Comparison of ENCODE assay signal across 22 mouse cellular contexts in the genomic region with DNA sequence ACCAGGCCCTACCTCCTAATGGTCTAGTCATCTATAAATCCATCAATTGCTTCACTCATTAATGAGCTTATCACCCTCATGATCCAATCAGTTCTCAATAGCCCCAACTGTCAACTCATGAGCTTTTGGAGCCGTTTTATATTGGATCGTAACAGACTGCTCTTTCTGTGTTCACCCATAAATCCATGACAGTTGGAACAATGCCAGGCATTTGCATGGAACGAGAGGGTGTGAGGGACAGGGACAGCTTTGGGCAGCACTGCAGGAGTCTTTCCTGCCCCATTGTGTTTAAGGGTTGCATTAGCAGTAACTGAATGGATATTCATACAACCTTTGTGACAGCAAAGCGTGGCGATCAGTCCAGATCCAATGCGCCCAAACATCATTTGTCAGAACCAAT. TPM values are rescaled to one million over a fixed set of nuclear protein-coding genes. Genes with fewer than 3 reads are reported as not detected.
A peak's percentile ranks its signal among the peaks of the same experiment; 100 is the strongest.
DNase-seq lines count a peak whose midpoint lies in the region; ATAC-seq and TF ChIP-seq lines count a peak whose summit lies in the region.
"Had no signal": no experiment of that assay in that cellular context is flagged by ENCODE, and none has a peak within 500 bp of the region (broad histone marks: within the 10 kb centered on the region; RNA-seq: fewer than 3 reads in every experiment).

No protein-coding gene starts in this region.

- no peak for TF ChIP-seq CTCF in heart, adult 2 months (IDR thresholded peaks at IDR 0.05)

- no peak overlapping the region for H3K4me2 ChIP-seq in forebrain, embryonic 14.5 days (ENCODE audit: low read length)
- H3K4me2 ChIP-seq in forebrain, embryonic 11.5 days (ENCODE audit: low read depth, low read length, severe bottlenecking) = no peak overlapping the region
- H3K4me2 ChIP-seq in midbrain, embryonic 12.5 days (replicated peaks) = no peak overlapping the region
- no peak overlapping the region for H3K4me2 ChIP-seq in midbrain, embryonic 15.5 days
- H3K4me2 ChIP-seq in neural tube, embryonic 14.5 days (ENCODE audit: low read depth, low read length) = no peak overlapping the region
- H3K4me2 ChIP-seq: embryonic facial prominence, embryonic 15.5 days; forebrain, embryonic 15.5 days; heart, embryonic 15.5 days; hindbrain, embryonic 15.5 days; limb, embryonic 12.5 days; liver, embryonic 13.5 days had no signal

- WGBS in forebrain, embryonic 14.5 days = 11% methylated on average over 6 of the region's 6 CpGs
- WGBS in forebrain, embryonic 11.5 days = 46% methylated on average over 6 of the region's 6 CpGs
- 33% methylated on average over 6 of the region's 6 CpGs for WGBS in midbrain, embryonic 12.5 days
- 32% methylated on average over 6 of the region's 6 CpGs for WGBS in midbrain, embryonic 15.5 days
- 11% methylated on average over 6 of the region's 6 CpGs for WGBS in neural tube, embryonic 14.5 days
- WGBS in heart, adult 2 months = 62% methylated on average over 6 of the region's 6 CpGs

- no peak overlapping the region for H3K9ac ChIP-seq in forebrain, embryonic 14.5 days (ENCODE audit: low read length)
- no peak overlapping the region for H3K9ac ChIP-seq in forebrain, embryonic 11.5 days (ENCODE audit: low read length)
- H3K9ac ChIP-seq in midbrain, embryonic 12.5 days (replicated peaks) = no peak overlapping the region
- H3K9ac ChIP-seq in midbrain, embryonic 15.5 days = no peak overlapping the region
- no peak overlapping the region for H3K9ac ChIP-seq in neural tube, embryonic 14.5 days (replicated peaks; ENCODE audit: low read depth, low read length)
- no peak overlapping the region for H3K9ac ChIP-seq in heart, adult 2 months (ENCODE audit: low read depth, low read length)
- H3K9ac ChIP-seq: embryonic facial prominence, embryonic 15.5 days; forebrain, embryonic 15.5 days; heart, embryonic 15.5 days; hindbrain, embryonic 15.5 days; limb, embryonic 12.5 days; liver, embryonic 13.5 days had no signal

- H3K27me3 ChIP-seq in forebrain, embryonic 14.5 days (replicated peaks; ENCODE audit: control insufficient read depth, insufficient read depth, low read length) = no peaks in the 10 kb centered on the region
- no peaks in the 10 kb centered on the region for H3K27me3 ChIP-seq in forebrain, embryonic 11.5 days (ENCODE audit: control insufficient read depth, insufficient read depth, low read length)
- peaks cover 5% of the 10 kb centered on the region for H3K27me3 ChIP-seq in midbrain, embryonic 12.5 days
- no peaks in the 10 kb centered on the region for H3K27me3 ChIP-seq in midbrain, embryonic 15.5 days (replicated peaks)
- no peaks in the 10 kb centered on the region for H3K27me3 ChIP-seq in neural tube, embryonic 14.5 days (ENCODE audit: control insufficient read depth, insufficient read depth, low read length)
- no peaks in the 10 kb centered on the region for H3K27me3 ChIP-seq in heart, adult 2 months (ENCODE audit: control insufficient read depth, insufficient read depth, low read length)
- H3K27me3 ChIP-seq: embryonic facial prominence, embryonic 15.5 days; forebrain, embryonic 15.5 days; heart, embryonic 15.5 days; hindbrain, embryonic 15.5 days; limb, embryonic 12.5 days; liver, embryonic 13.5 days; Patski had no signal

- H3K79me2 ChIP-seq in heart, adult 2 months (replicated peaks; ENCODE audit: control insufficient read depth, insufficient read depth, low read length) = no peaks in the 10 kb centered on the region

- no peaks in the 10 kb centered on the region for H3K36me3 ChIP-seq in forebrain, embryonic 14.5 days (ENCODE audit: control insufficient read depth, insufficient read depth, low read length)
- H3K36me3 ChIP-seq in forebrain, embryonic 11.5 days (ENCODE audit: control insufficient read depth, insufficient read depth, low read length) = no peaks in the 10 kb centered on the region
- H3K36me3 ChIP-seq in midbrain, embryonic 12.5 days = no peaks in the 10 kb centered on the region; the same call in 1 of the 2 replicates
- H3K36me3 ChIP-seq in midbrain, embryonic 15.5 days (replicated peaks) = no peaks in the 10 kb centered on the region
- H3K36me3 ChIP-seq in neural tube, embryonic 14.5 days (ENCODE audit: control insufficient read depth, insufficient read depth, low read length) = no peaks in the 10 kb centered on the region
- no peaks in the 10 kb centered on the region for H3K36me3 ChIP-seq in heart, adult 2 months (ENCODE audit: control insufficient read depth, insufficient read depth, low read length)
- H3K36me3 ChIP-seq: embryonic facial prominence, embryonic 15.5 days; forebrain, embryonic 15.5 days; heart, embryonic 15.5 days; hindbrain, embryonic 15.5 days; liver, embryonic 13.5 days had no signal

- H3K4me3 ChIP-seq in forebrain, embryonic 14.5 days (ENCODE audit: low read depth, low read length) = no peak overlapping the region
- H3K4me3 ChIP-seq in forebrain, embryonic 11.5 days (ENCODE audit: low read depth, low read length) = no peak overlapping the region
- H3K4me3 ChIP-seq in midbrain, embryonic 12.5 days = no peak overlapping the region
- no peak overlapping the region for H3K4me3 ChIP-seq in midbrain, embryonic 15.5 days
- no peak overlapping the region for H3K4me3 ChIP-seq in neural tube, embryonic 14.5 days (ENCODE audit: low read depth, low read length)
- H3K4me3 ChIP-seq in heart, adult 2 months = no peak overlapping the region
- H3K4me3 ChIP-seq: embryonic facial prominence, embryonic 15.5 days; forebrain, embryonic 15.5 days; heart, embryonic 15.5 days; hindbrain, embryonic 15.5 days; limb, embryonic 12.5 days; liver, embryonic 13.5 days had no signal

- ATAC-seq in forebrain, embryonic 14.5 days = no peak
- ATAC-seq in forebrain, embryonic 11.5 days (replicated peaks; ENCODE audit: low FRiP score) = no peak
- peak; percentile 41; the same call in 1 of the 2 replicates for ATAC-seq in midbrain, embryonic 12.5 days (ENCODE audit: low FRiP score, low read depth)
- ATAC-seq in midbrain, embryonic 15.5 days (replicated peaks) = no peak
- ATAC-seq in neural tube, embryonic 14.5 days (ENCODE audit: low read depth) = peak; percentile 77
- ATAC-seq: activated CD4-positive, CD25-positive, alpha-beta regulatory T cell, adult 4 months; lung, postnatal 0 days; Patski had no signal

- peaks cover 19% of the 10 kb centered on the region for H3K4me1 ChIP-seq in forebrain, embryonic 14.5 days (ENCODE audit: control insufficient read depth, insufficient read depth, low read length)
- H3K4me1 ChIP-seq in forebrain, embryonic 11.5 days (replicated peaks; ENCODE audit: control insufficient read depth, insufficient read depth, low read length) = no peaks in the 10 kb centered on the region
- H3K4me1 ChIP-seq in midbrain, embryonic 12.5 days = peaks cover 23% of the 10 kb centered on the region
- peaks cover 23% of the 10 kb centered on the region for H3K4me1 ChIP-seq in midbrain, embryonic 15.5 days
- H3K4me1 ChIP-seq in neural tube, embryonic 14.5 days (ENCODE audit: control insufficient read depth, insufficient read depth, low read length) = peaks cover 2% of the 10 kb centered on the region; the same call in 1 of the 2 replicates
- H3K4me1 ChIP-seq in heart, adult 2 months (ENCODE audit: control insufficient read depth, insufficient read depth, low read length) = peaks cover 11% of the 10 kb centered on the region

- DNase-seq in forebrain, embryonic 14.5 days (ENCODE audit: low spot score) = peak; percentile 54
- no peak for DNase-seq in forebrain, embryonic 11.5 days (ENCODE audit: low spot score)
- DNase-seq in embryo, embryonic 10.5 days (ENCODE audit: low spot score) = peak; percentile 48
- no peak for DNase-seq in heart, adult 2 months
- DNase-seq in frontal cortex, postnatal 14 days (ENCODE audit: low spot score in 2 of 2) = no peak
- DNase-seq: adrenal gland, postnatal 25 days; kidney, adult 18-20 months; kidney, postnatal 25 days; liver, embryonic 13.5 days; right cerebral cortex, postnatal 14 days; thymus, postnatal 14 days had no signal

- intact Hi-C loops in heart, adult 2 months (cut with DNase I) = loop anchor here (5.0 kb wide), 1 partner anchor 50 kb away; no protein-coding TSS in a partner anchor

- no peak overlapping the region for H3K27ac ChIP-seq in forebrain, embryonic 14.5 days (ENCODE audit: low read depth, low read length)
- H3K27ac ChIP-seq in forebrain, embryonic 11.5 days (ENCODE audit: low read depth, low read length) = no peak overlapping the region
- no peak overlapping the region for H3K27ac ChIP-seq in midbrain, embryonic 12.5 days (replicated peaks)
- no peak overlapping the region for H3K27ac ChIP-seq in midbrain, embryonic 15.5 days
- H3K27ac ChIP-seq in neural tube, embryonic 14.5 days (ENCODE audit: low read depth, low read length) = no peak overlapping the region
- H3K27ac ChIP-seq in heart, adult 2 months = no peak overlapping the region
- H3K27ac ChIP-seq: embryonic facial prominence, embryonic 15.5 days; forebrain, embryonic 15.5 days; heart, embryonic 15.5 days; hindbrain, embryonic 15.5 days; limb, embryonic 12.5 days; liver, embryonic 13.5 days had no signal

- no peak for TF ChIP-seq EP300 in heart, adult 2 months (IDR thresholded peaks at IDR 0.05; ENCODE audit: insufficient read depth, low read depth, low read length)

- 0 out of 2 replicates have a peak, but pooled peaks cover 6% of the 10 kb centered on the region for H3K9me3 ChIP-seq in forebrain, embryonic 14.5 days (replicated peaks; ENCODE audit: control insufficient read depth, low read length)
- peaks cover 3% of the 10 kb centered on the region; the same call in 1 of the 2 replicates for H3K9me3 ChIP-seq in forebrain, embryonic 11.5 days (ENCODE audit: control insufficient read depth, low read length)
- peaks cover 3% of the 10 kb centered on the region; the same call in 1 of the 2 replicates for H3K9me3 ChIP-seq in midbrain, embryonic 12.5 days
- H3K9me3 ChIP-seq in midbrain, embryonic 15.5 days = no peaks in the 10 kb centered on the region
- no peaks in the 10 kb centered on the region for H3K9me3 ChIP-seq in neural tube, embryonic 14.5 days (ENCODE audit: control insufficient read depth, low read length)
- H3K9me3 ChIP-seq: embryonic facial prominence, embryonic 15.5 days; forebrain, embryonic 15.5 days; heart, embryonic 15.5 days; hindbrain, embryonic 15.5 days; liver, embryonic 13.5 days had no signal

- TF ChIP-seq POLR2A in heart, adult 2 months (IDR thresholded peaks at IDR 0.05; ENCODE audit: insufficient read depth, low read depth, low read length) = no peak

RNA-seq across cellular contexts. Expression of gene Atxn7l1, which starts 49.8 kb away (rescaled TPM):
- 18.1 and 20.0 TPM in 2 replicates for polyA plus RNA-seq in forebrain, embryonic 14.5 days (2014; fragmentation: Nextera tagmentation; extraction: Ambion mirVana)
- polyA plus RNA-seq in forebrain, embryonic 11.5 days (2014; fragmentation: Nextera tagmentation; extraction: Ambion mirVana) = 16.0 and 16.5 TPM in 2 replicates
- polyA plus RNA-seq in midbrain, embryonic 12.5 days (2016; fragmentation: Nextera tagmentation; extraction: Ambion mirVana) = 10.9 and 11.3 TPM in 2 replicates
- 20.2 and 24.4 TPM in 2 replicates for polyA plus RNA-seq in midbrain, embryonic 15.5 days (2015; fragmentation: Nextera tagmentation; extraction: Ambion mirVana)
- 25.8 and 35.1 TPM in 2 replicates for polyA plus RNA-seq in neural tube, embryonic 14.5 days (2014; fragmentation: Nextera tagmentation; extraction: Ambion mirVana)
- total RNA-seq in heart, adult 2 months (2021) = 10 to 100 TPM; 18.8 to 19.0 TPM
- 21.6 and 23.6 TPM in 2 replicates for polyA plus RNA-seq in heart, adult 2 months (2012; rRNA removed)

Comparison
In these comparisons a context has a peak if more than half of its experiments do, and no peak if none do; other contexts are left out.
1. ATAC-seq: peak in midbrain, embryonic 12.5 days (single experiment) and neural tube, embryonic 14.5 days (single experiment); none in forebrain, embryonic 14.5 days (single experiment), forebrain, embryonic 11.5 days (single experiment) and midbrain, embryonic 15.5 days (single experiment).
2. DNase-seq: peak in forebrain, embryonic 14.5 days (single experiment) and embryo, embryonic 10.5 days (single experiment); none in forebrain, embryonic 11.5 days (single experiment), heart, adult 2 months (0 of 2) and frontal cortex, postnatal 14 days (0 of 2).